Mouse (Mus musculus): ENCODE data around the gene Pde8a. TPM values are rescaled to one million over a fixed set of nuclear protein-coding genes. Genes with fewer than 3 reads are reported as not detected.

Gene Pde8a
- polyA plus RNA-seq (2014; fragmentation: Nextera tagmentation; extraction: Ambion mirVana) = 3.5 and 4.4 TPM in 2 replicates

- H3K36me3 ChIP-seq (ENCODE audit: control insufficient read depth, insufficient read depth, low read length) = no peaks in the 10 kb centered on the region
- WGBS = under 1% methylated on average over 111 of the region's 128 CpGs
- no peaks in the 10 kb centered on the region for H3K9me3 ChIP-seq (ENCODE audit: control insufficient read depth, low read length)
- ATAC-seq (ENCODE audit: insufficient number of reproducible peaks, low FRiP score, low TSS enrichment, low read depth) = no peak
- DNase-seq (ENCODE audit: low spot score) = no peak
- peak within 1 kb of the TSS; percentile 66 for H3K4me2 ChIP-seq (ENCODE audit: low read depth, severe bottlenecking)
- H3K9ac ChIP-seq (ENCODE audit: low read length) = peak within 1 kb of the TSS; percentile 37
- 0 out of 2 replicates have a peak within 1 kb of the TSS, but pooled peaks have one; percentile 47 for H3K27ac ChIP-seq (replicated peaks; ENCODE audit: low read depth, low read length)
- peaks cover 6% of the 10 kb centered on the region; the same call in 1 of the 2 replicates for H3K4me1 ChIP-seq (ENCODE audit: control insufficient read depth, insufficient read depth, low read length)
- H3K4me3 ChIP-seq (ENCODE audit: low read depth, low read length) = peak within 1 kb of the TSS; percentile 38
- peaks cover 27% of the 10 kb centered on the region for H3K27me3 ChIP-seq (ENCODE audit: control insufficient read depth, insufficient read depth, low read length)
Measured at GRCm38 (mm10) chr7:81213347-81214152, at the start of gene Pde8a. TSS of gene Pde8a (plus strand) at chr7:81213596.

- H3K27ac ChIP-seq (replicated peaks; ENCODE audit: low read depth, low read length) = no peak overlapping the region
- WGBS = 67% methylated on average over 7 of the region's 7 CpGs
- ATAC-seq (ENCODE audit: insufficient number of reproducible peaks, low FRiP score, low TSS enrichment, low read depth) (no peak), DNase-seq (ENCODE audit: low spot score) (no peak)
- H3K4me2 ChIP-seq (ENCODE audit: low read depth, severe bottlenecking) = no peak overlapping the region
- no peaks in the 10 kb centered on the region for H3K9me3 ChIP-seq (ENCODE audit: control insufficient read depth, low read length)
- no peaks in the 10 kb centered on the region for H3K4me1 ChIP-seq (ENCODE audit: control insufficient read depth, insufficient read depth, low read length)
- no peak overlapping the region for H3K4me3 ChIP-seq (ENCODE audit: low read depth, low read length)
- H3K27me3 ChIP-seq (ENCODE audit: control insufficient read depth, insufficient read depth, low read length) = no peaks in the 10 kb centered on the region
- H3K9ac ChIP-seq (ENCODE audit: low read length) = no peak overlapping the region
- H3K36me3 ChIP-seq (ENCODE audit: control insufficient read depth, insufficient read depth, low read length) = no peaks in the 10 kb centered on the region
Measured at GRCm38 (mm10) chr7:81164411-81164810, 49.0 kb upstream of the Pde8a start.

- Histone ChIP-seq H3K9ac (ENCODE audit: low read length) (no peak overlapping the region), H3K4me1 (ENCODE audit: control insufficient read depth, insufficient read depth, low read length) (no peaks in the 10 kb centered on the region), H3K27me3 (ENCODE audit: control insufficient read depth, insufficient read depth, low read length) (no peaks in the 10 kb centered on the region), H3K9me3 (ENCODE audit: control insufficient read depth, low read length) (no peaks in the 10 kb centered on the region), H3K4me2 (ENCODE audit: low read depth, severe bottlenecking) (no peak overlapping the region), H3K36me3 (ENCODE audit: control insufficient read depth, insufficient read depth, low read length) (no peaks in the 10 kb centered on the region), H3K4me3 (ENCODE audit: low read depth, low read length) (no peak overlapping the region), H3K27ac (replicated peaks; ENCODE audit: low read depth, low read length) (no peak overlapping the region)
- peak; percentile 39 for DNase-seq (ENCODE audit: low spot score)
- 51% methylated on average over 3 of the region's 3 CpGs for WGBS
- no peak for ATAC-seq (ENCODE audit: insufficient number of reproducible peaks, low FRiP score, low TSS enrichment, low read depth)
Measured at GRCm38 (mm10) chr7:81167124-81167523, 46.3 kb upstream of the Pde8a start.

GRCm38 (mm10) chr7:81169351-81169750 is 44.0 kb upstream of the Pde8a start:
- H3K27me3 ChIP-seq (ENCODE audit: control insufficient read depth, insufficient read depth, low read length) = no peaks in the 10 kb centered on the region
- H3K4me1 ChIP-seq (ENCODE audit: control insufficient read depth, insufficient read depth, low read length) = no peaks in the 10 kb centered on the region
- no peak overlapping the region for H3K27ac ChIP-seq (replicated peaks; ENCODE audit: low read depth, low read length)
- H3K9me3 ChIP-seq (ENCODE audit: control insufficient read depth, low read length) = peaks cover 2% of the 10 kb centered on the region; the same call in 1 of the 2 replicates
- no peak overlapping the region for H3K9ac ChIP-seq (ENCODE audit: low read length)
- H3K4me2 ChIP-seq (ENCODE audit: low read depth, severe bottlenecking) = no peak overlapping the region
- no peak for ATAC-seq (ENCODE audit: insufficient number of reproducible peaks, low FRiP score, low TSS enrichment, low read depth)
- no peaks in the 10 kb centered on the region for H3K36me3 ChIP-seq (ENCODE audit: control insufficient read depth, insufficient read depth, low read length)
- DNase-seq (ENCODE audit: low spot score) = no peak
- 75% methylated on average over 7 of the region's 7 CpGs for WGBS
- H3K4me3 ChIP-seq (ENCODE audit: low read depth, low read length) = no peak overlapping the region

- H3K9me3 ChIP-seq (ENCODE audit: control insufficient read depth, low read length) = peaks cover 2% of the 10 kb centered on the region; the same call in 1 of the 2 replicates
- no peaks in the 10 kb centered on the region for H3K27me3 ChIP-seq (ENCODE audit: control insufficient read depth, insufficient read depth, low read length)
- H3K36me3 ChIP-seq (ENCODE audit: control insufficient read depth, insufficient read depth, low read length) = no peaks in the 10 kb centered on the region
- no peak overlapping the region for H3K4me2 ChIP-seq (ENCODE audit: low read depth, severe bottlenecking)
- WGBS = 94% methylated on average over 2 of the region's 2 CpGs
- no peak overlapping the region for H3K9ac ChIP-seq (ENCODE audit: low read length)
- H3K4me1 ChIP-seq (ENCODE audit: control insufficient read depth, insufficient read depth, low read length) = peaks cover 4% of the 10 kb centered on the region
- ATAC-seq (ENCODE audit: insufficient number of reproducible peaks, low FRiP score, low TSS enrichment, low read depth) = no peak
- no peak overlapping the region for H3K4me3 ChIP-seq (ENCODE audit: low read depth, low read length)
- no peak overlapping the region for H3K27ac ChIP-seq (replicated peaks; ENCODE audit: low read depth, low read length)
- DNase-seq (ENCODE audit: low spot score) = no peak
Measured at GRCm38 (mm10) chr7:81173931-81174330, 39.5 kb upstream of the Pde8a start.

- no peak overlapping the region for H3K4me3 ChIP-seq (ENCODE audit: low read depth, low read length)
- no peak overlapping the region for H3K9ac ChIP-seq (ENCODE audit: low read length)
- DNase-seq (ENCODE audit: low spot score) = no peak
- no peak overlapping the region for H3K27ac ChIP-seq (replicated peaks; ENCODE audit: low read depth, low read length)
- H3K4me2 ChIP-seq (ENCODE audit: low read depth, severe bottlenecking) = no peak overlapping the region
- peaks cover 2% of the 10 kb centered on the region; the same call in 1 of the 2 replicates for H3K9me3 ChIP-seq (ENCODE audit: control insufficient read depth, low read length)
- peaks cover 6% of the 10 kb centered on the region for H3K4me1 ChIP-seq (ENCODE audit: control insufficient read depth, insufficient read depth, low read length)
- H3K36me3 ChIP-seq (ENCODE audit: control insufficient read depth, insufficient read depth, low read length) = no peaks in the 10 kb centered on the region
- H3K27me3 ChIP-seq (ENCODE audit: control insufficient read depth, insufficient read depth, low read length) = no peaks in the 10 kb centered on the region
- 86% methylated on average over 5 of the region's 5 CpGs for WGBS
- no peak for ATAC-seq (ENCODE audit: insufficient number of reproducible peaks, low FRiP score, low TSS enrichment, low read depth)
Measured at GRCm38 (mm10) chr7:81174654-81175053, 38.7 kb upstream of the Pde8a start.

- H3K9ac ChIP-seq (ENCODE audit: low read length) = no peak overlapping the region
- peaks cover 2% of the 10 kb centered on the region; the same call in 1 of the 2 replicates for H3K9me3 ChIP-seq (ENCODE audit: control insufficient read depth, low read length)
- H3K36me3 ChIP-seq (ENCODE audit: control insufficient read depth, insufficient read depth, low read length) = no peaks in the 10 kb centered on the region
- no peaks in the 10 kb centered on the region for H3K27me3 ChIP-seq (ENCODE audit: control insufficient read depth, insufficient read depth, low read length)
- WGBS = 37% methylated on average over 5 of the region's 5 CpGs
- no peak overlapping the region for H3K27ac ChIP-seq (replicated peaks; ENCODE audit: low read depth, low read length)
- H3K4me3 ChIP-seq (ENCODE audit: low read depth, low read length) = no peak overlapping the region
- no peak overlapping the region for H3K4me2 ChIP-seq (ENCODE audit: low read depth, severe bottlenecking)
- DNase-seq (ENCODE audit: low spot score) = peak; percentile 45
- H3K4me1 ChIP-seq (ENCODE audit: control insufficient read depth, insufficient read depth, low read length) = peaks cover 6% of the 10 kb centered on the region
- no peak for ATAC-seq (ENCODE audit: insufficient number of reproducible peaks, low FRiP score, low TSS enrichment, low read depth)
Measured at GRCm38 (mm10) chr7:81176187-81176769, 37.1 kb upstream of the Pde8a start.

- Histone ChIP-seq H3K27me3 (ENCODE audit: control insufficient read depth, insufficient read depth, low read length) (no peaks in the 10 kb centered on the region), H3K9ac (ENCODE audit: low read length) (no peak overlapping the region), H3K4me2 (ENCODE audit: low read depth, severe bottlenecking) (no peak overlapping the region), H3K36me3 (ENCODE audit: control insufficient read depth, insufficient read depth, low read length) (no peaks in the 10 kb centered on the region), H3K9me3 (ENCODE audit: control insufficient read depth, low read length) (no peaks in the 10 kb centered on the region), H3K4me1 (ENCODE audit: control insufficient read depth, insufficient read depth, low read length) (peaks cover 6% of the 10 kb centered on the region), H3K27ac (replicated peaks; ENCODE audit: low read depth, low read length) (no peak overlapping the region), H3K4me3 (ENCODE audit: low read depth, low read length) (no peak overlapping the region)
- ATAC-seq (ENCODE audit: insufficient number of reproducible peaks, low FRiP score, low TSS enrichment, low read depth) = no peak
- 62% methylated on average over 5 of the region's 5 CpGs for WGBS
- no peak for DNase-seq (ENCODE audit: low spot score)
Measured at GRCm38 (mm10) chr7:81179494-81179893, 33.9 kb upstream of the Pde8a start.
